Mouse (Mus musculus) small intestine, adult 10 weeks (tissue): ENCODE results near the gene Prss1. TPM values are rescaled to one million over a fixed set of nuclear protein-coding genes. Genes with fewer than 3 reads are reported as not detected.

Experiments
- polyA plus RNA-seq: library from polyadenylated mRNA; stranded (reverse); fragments of 350-450 nt; fragmentation: Illumina TruSeq; extraction: RNeasy Lipid Tissue Mini Kit (QIAGEN cat#74804); gene quantifications from one replicate; pipeline ENCODE4 v1.2.3, GENCODE M21; 2014; ENCODE audit warnings: low replicate concordance

The Prss1 gene
- polyA plus RNA-seq, result not detected

DNA sequence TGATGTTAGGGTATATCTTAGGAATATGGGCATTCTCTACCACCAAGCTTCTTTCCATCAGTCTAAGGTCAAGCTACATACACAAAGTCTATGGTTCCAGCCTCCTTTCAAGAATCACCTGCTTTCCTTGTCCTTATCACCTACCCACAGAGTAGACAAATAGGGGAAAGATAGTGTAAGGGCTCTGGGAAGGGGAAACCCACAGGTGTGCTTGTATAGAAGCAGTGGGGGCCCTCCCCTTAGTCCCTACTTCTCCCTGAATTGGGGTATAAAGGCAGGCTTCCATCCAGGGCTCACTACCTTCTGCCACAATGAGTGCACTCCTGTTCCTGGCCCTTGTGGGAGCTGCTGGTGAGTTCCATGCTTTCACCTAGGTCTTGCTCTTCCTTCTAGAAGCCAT is at the start of gene Prss1:
TSS of gene Prss1 (plus strand) at position 301 of the 400 bp plus-strand sequence.

GRCm38 (mm10) chr6:41446045-41446444 is 12.7 kb upstream of the Prss1 start, which contains the start of gene Gm10334:
TSS of gene Gm10334 (minus strand) at chr6:41446145.

Other genes starting within 250 kb of the Prss1 start
- 84.3 TPM for gene Try4, start 156.7 kb upstream of the Prss1 start, polyA plus RNA-seq
- gene Try5, start 142.1 kb upstream of the Prss1 start, polyA plus RNA-seq, result 21.2 TPM
- gene Try10, start 104.8 kb upstream of the Prss1 start, polyA plus RNA-seq, result 1.1 TPM
- gene Prss3, start 81.3 kb upstream of the Prss1 start, polyA plus RNA-seq, result not detected
- not detected for gene Gm5771, start 66.6 kb upstream of the Prss1 start, polyA plus RNA-seq
- gene Gm10334, start 12.8 kb upstream of the Prss1 start, polyA plus RNA-seq, result not detected
- 121 TPM for gene Prss2, start 62.9 kb downstream of the Prss1 start, polyA plus RNA-seq
- gene Ephb6, start 146.6 kb downstream of the Prss1 start, polyA plus RNA-seq, result not detected
- 0.19 TPM for gene Trpv6, start 177.5 kb downstream of the Prss1 start, polyA plus RNA-seq
- not detected for gene Trpv5, start 221.8 kb downstream of the Prss1 start, polyA plus RNA-seq
- not detected for gene Llcfc1, start 225.5 kb downstream of the Prss1 start, polyA plus RNA-seq
- not detected for gene Kel, start 245.4 kb downstream of the Prss1 start, polyA plus RNA-seq